Mouse (Mus musculus) right cerebral cortex, postnatal 25 days (tissue): ENCODE data around the gene Cckbr.
"Not testable (repeated sequence)": the region's sequence is repeated elsewhere in the genome, so short reads cannot be mapped to it uniquely, and the experiment has no call there.

Experiments used
- DNase-seq: peaks from one replicate; pipeline ENCODE4 v3.0.0; 2022

Gene Cckbr

DNA sequence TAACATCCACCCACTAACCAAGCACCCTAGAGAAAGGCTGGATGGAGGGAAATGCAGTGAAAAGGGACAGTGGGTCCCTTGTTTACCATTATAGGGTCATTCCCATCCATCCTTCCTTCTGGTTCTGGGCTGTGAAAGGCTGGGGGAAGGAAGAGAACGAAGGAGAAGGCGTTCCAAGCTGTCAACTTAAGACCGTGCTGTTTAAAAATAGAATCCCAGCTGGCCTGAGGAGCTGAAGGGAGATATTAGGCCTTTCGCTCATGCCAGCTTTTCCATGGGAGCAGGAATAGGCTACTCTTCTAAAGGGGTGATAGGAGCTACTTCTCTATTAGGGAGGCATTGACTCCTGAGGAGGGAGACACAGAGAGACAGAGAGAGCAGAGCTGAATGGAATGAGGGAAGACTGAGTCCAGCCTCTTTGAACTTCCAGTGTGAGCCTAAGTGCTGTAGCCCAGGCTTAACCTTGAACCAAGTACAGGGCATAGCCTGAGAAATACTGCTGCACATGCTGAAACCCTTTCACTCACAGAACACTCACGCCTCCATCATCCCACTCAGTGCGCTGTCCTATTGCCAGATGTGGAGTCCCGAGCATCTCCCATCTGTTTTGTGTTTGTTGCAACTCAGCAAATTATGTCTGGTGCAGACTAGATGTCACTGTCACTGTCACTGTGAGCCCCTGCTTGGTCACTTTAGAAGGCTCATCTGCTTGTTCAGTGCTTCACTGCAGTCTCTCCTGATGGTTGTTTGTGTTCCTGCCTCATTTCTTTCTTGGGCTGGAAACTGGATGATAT is 12.6 kb downstream of the Cckbr start:
- DNase-seq, result no peak

GRCm38 (mm10) chr7:105441426-105441825 is 15.9 kb downstream of the Cckbr start:
- DNase-seq, result no peak

GRCm38 (mm10) chr7:105445076-105445475 is 19.5 kb downstream of the Cckbr start:
- no peak for DNase-seq

GRCm38 (mm10) chr7:105453345-105453744 is 27.8 kb downstream of the Cckbr start:
- DNase-seq, result not testable (repeated sequence)

DNA sequence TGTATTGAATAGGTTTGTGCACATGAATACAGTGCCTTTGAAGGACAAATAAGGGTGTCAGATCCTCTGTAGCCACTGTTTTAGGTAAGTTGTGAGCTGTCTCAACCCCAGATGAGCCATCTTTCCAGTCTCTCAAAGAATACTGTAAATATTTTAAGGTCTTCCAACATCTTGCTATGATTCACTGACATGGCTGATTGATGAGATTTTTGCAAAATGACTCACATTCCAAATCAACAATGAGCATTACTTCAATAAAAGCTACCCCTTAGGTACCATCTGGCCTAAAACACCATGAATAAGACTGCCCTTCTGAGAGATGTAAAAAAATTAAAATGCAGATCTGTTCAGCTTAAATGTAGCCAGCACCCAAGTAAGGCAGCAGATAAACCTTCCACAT is 33.0 kb downstream of the Cckbr start:
- DNase-seq, result no peak

GRCm38 (mm10) chr7:105465505-105465904 is 40.0 kb downstream of the Cckbr start:
- DNase-seq, result peak; percentile 55

DNA sequence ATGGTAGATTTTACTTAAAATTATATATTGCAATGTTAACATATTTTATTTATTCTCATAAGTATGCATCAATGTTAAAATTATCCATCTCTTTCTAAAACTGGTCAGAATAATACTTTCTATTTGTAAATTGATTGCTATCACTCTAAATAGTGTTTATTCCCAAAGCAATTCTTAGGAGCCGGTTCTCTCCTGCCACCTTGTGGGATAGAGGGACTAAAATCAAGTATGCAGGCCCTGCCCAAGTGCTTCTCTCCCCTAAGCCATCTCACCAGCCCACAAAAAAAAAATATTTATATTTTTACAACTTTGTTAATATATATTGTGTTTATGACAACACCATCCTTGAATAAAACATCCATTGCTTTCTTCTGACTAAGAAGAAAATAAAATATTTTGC is 47.1 kb downstream of the Cckbr start:
- DNase-seq, result no peak

GRCm38 (mm10) chr7:105474771-105475315 is 49.3 kb downstream of the Cckbr start:
- DNase-seq, result no peak

DNA sequence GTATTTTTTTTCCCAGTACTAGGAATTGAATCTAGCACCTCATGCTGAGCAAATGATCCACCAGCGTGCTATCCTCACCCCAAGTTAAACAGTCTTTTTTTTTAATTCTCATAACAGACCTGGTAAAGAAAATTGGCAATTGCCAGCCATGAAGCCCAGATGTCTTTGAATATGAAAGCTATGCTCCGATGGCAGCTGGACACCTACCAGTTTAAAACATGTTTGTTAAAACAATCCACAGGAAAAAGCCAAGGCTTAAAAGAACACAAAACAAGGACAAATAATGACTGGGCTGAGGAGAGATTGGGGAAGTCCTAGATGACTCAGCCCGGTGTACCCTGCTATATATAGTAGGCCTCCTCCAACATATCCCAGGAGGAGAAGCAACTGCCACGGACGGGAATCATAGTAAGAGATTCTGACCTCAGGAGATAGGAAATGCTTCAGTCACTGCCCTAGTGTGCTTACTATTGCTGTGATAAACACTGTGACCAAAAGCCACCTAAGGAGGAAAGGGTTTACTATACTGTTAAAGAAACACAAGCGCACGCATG is 49.9 kb downstream of the Cckbr start:
- no peak for DNase-seq

- DNase-seq, result no peak
Observed at GRCm38 (mm10) chr7:105476683-105477432, 51.3 kb downstream of the Cckbr start.

DNA sequence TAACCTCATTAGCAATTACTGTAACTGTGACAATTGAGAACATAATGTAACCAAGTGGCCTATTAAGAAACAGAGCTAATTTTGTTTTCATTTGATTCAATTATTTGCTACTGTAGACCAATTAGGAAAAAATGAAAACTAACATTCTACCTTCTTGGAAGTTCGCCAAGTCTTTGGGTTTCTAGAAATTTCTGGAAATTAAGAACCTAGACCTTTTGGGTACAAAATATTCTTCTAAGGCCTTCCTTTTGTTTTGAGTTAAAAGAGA is 51.8 kb downstream of the Cckbr start:
- DNase-seq, result no peak

DNA sequence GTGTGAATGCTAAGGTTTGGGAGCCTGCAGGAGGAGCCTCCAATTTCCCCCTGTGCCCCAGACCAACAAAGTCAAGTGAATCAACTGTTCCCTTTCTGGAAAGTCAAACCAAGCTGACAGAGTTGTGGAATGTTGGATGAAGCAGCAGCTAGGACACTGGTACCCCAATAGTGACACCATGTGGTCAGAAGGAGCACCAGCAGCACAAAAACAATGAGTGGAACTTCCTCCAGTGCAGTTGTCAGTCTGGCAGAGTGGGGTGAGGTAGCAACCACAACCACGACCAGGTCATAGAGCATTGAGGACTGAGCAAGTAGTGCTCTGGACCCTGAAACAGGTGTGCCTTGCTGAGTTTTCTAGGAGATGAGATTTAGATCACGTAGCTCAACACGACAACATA is 52.3 kb downstream of the Cckbr start:
- peak; percentile 53 for DNase-seq

DNA sequence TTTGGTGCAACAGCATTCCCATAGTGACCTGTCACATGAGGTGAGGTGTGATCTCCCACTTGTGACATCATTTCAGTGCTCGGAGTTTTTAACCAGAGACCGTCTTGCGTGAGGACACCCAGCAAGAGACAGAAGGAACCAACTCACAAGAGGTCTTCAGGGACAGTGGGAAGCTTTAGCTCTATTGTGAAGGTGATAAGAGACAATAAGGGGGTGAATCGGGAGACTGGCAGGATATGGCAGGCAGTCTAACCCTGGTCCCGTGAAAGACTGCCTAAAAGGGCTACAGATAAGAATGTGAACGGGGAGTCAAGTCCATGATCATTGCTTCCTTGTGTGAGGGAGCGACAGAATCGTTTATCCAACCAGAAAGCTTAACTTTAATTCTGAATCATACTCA is 52.8 kb downstream of the Cckbr start:
- DNase-seq, result no peak

- DNase-seq, result no peak
Observed at GRCm38 (mm10) chr7:105479232-105479631, 53.7 kb downstream of the Cckbr start.

DNA sequence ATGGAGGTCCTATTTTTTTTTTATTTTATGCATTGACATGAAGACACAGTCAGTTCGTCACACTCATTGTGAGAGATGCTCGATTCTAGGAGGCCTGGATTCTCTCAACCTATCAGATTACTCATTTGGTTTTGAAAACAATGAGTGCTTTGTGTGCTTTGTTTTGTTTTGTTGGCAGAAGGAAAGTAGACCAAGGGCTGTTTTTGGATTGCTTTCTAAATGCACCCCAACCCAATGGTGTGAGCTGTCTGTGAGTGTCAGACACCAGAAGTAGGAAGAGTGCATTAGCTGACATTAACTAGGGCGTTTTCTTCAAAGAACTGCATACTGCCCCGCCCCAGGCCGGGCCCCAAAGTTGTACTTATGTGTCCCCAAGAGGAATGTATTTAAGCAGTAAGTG is 54.5 kb downstream of the Cckbr start:
- DNase-seq, result no peak

DNA sequence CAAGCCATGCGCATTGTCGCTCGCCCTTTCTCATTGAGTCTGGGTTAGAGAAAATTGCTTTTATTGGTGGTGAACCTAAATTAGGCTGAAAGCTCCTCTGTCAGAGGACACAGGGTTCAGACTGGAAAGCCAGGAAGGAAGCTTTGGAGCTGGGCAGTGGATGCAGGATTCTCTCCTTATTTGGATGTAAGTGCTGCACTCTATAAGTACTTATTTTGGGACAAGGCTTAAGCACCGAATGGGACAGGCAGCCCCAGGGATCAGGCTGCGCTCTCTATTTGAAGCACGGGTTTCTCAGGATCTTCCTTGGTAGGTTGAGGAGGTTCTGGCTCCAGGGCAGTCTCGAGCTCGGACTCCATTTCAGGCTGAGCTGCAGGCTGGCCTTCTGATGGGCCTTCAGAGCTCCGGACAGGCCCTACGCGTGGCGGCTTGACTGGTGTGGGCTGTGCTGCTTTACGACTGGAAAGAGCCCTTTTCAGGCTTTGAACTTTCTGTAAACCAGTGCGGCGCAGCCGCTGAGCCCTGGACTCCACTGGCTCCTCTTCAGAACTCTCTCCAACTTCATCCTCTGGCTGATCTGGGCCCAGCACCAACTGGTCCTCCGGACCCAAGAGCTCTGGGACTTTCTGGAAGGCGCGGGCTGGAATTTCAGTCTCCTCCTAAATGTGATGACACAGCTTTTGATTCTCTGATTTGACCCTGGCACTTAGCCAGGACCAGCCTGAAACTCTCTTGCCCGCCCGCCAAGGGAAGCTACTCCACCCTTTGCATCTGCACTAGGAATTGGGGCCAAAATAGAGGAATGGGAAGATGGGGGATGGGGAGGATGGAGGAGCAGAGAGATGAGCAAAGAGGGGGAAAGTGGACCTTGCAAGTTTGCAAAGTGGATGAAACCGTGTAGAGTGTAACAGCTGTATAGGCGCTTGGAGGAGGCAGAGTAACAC is 55.3 kb downstream of the Cckbr start:
- no peak for DNase-seq

DNA sequence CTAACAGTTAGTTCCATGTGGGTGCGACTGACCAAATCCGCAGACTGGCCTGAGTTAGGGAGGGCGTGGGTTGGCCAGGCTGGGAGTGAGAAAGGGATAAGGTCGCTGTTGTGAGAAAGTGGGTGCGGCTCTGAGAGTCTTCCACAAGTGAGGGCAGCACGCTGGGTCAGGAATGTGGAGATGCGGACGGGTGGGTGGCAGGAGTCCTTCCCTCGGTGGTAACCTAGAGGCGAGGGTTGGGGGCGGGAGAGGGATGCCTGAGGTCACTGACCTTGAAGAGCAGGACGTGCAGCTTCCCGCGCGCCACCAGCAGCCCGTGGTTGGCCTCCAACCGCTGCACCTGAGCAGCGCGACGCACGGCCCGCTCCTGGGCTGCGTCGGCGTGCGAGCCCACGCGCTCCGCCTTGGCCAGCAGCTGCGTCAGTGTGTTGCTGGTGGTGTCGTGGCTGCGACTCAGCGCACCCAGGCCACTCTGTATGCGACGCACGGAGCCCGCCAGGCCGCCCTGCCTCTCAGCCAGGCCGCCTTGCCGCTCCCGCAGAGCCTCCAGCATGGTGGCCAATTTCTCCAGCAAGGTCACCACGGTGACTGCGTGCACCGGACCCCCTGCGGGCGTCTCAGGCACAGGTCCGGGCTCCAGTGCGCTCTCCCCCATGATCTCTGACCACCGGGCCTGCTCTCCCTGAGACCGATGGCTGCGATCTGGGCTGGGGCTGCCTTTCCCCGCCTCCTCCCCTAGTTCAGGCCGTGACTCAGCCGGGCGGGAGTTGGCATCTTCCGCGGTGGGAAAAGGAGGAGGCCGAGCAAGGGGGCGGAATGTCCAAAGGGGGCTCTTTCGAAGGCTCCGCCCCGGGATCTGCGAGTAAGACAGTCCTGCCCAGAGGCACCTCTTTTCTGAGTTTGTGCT is 56.2 kb downstream of the Cckbr start, which contains the start of gene Cavin3:
Gene Cavin3, minus strand, starts transcription at position 796 of the 907 bp plus-strand sequence.
- peak; percentile 78 for DNase-seq

DNA sequence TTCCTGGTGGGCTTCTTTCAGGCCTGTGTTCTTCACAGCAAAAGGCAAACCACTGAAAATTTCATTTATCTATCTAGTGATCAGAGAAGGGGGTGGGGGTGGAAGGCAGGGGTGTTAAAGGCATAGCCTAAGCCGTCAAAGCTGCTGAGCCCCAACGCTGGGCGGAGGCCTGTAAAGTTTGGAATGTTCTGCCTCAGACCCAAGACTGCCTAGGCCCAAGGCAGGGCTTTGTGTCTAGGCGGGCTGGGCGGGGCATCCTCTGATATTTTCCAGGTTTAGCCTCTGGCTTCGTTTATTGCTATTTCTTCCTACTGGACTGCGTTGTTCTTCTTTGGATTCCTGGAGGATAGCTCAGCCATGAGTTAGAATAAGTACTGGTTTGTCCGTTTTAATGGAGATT is 56.9 kb downstream of the Cckbr start:
- no peak for DNase-seq

- no peak for DNase-seq
Observed at GRCm38 (mm10) chr7:105485029-105485428, 59.5 kb downstream of the Cckbr start.

- DNase-seq, result peak; percentile 79
Observed at GRCm38 (mm10) chr7:105487104-105487876, 61.8 kb downstream of the Cckbr start.

GRCm38 (mm10) chr7:105497881-105498280 is 72.3 kb downstream of the Cckbr start:
- no peak for DNase-seq
